Mouse (Mus musculus) layer of hippocampus, adult 8-10 months (tissue): ENCODE results near the gene Slc16a11. TPM values are rescaled to one million over a fixed set of nuclear protein-coding genes. Genes with fewer than 3 reads are reported as not detected.

Experiments
- DNase-seq, 2 experiments: peaks; one replicate each; pipeline ENCODE4 v3.0.0; 2022; ENCODE audit warnings: low spot score in 2 of 2
- microRNA-seq, 2 experiments: library from miRNA; unstranded; fragments of <30 nt; microRNA quantifications; one replicate each; pipeline ENCODE4 v1.2.0; 2022
- total RNA-seq, 4 experiments: library from RNA; stranded (reverse); gene quantifications; 2 replicates each; pipeline ENCODE4 v1.2.4; 2022

The Slc16a11 gene
- total RNA-seq, 4 experiments from 2014 or later, result 35.6 to 44.8 (median 42.1) TPM

DNA sequence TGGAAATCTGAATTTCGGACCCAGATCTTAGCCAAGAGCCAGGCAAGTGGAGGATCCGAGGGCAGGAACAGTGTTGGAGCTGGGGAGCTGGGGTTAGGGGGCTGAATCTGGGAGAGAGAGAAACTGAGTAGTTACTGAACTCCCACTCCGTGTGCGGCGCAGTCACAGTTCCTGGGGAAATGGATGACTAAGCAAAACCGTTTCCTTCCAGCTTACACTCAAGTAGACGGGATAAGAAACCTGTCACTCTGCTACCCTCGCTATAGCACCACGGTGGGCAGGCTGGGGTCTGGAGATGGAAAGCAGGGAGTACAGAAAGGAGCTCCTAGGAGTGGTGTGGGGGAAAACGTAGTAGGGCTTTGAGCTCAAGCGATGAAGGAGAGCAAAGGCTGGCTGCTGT is 37.6 kb downstream of the Slc16a11 start:
- no peak for DNase-seq

DNA sequence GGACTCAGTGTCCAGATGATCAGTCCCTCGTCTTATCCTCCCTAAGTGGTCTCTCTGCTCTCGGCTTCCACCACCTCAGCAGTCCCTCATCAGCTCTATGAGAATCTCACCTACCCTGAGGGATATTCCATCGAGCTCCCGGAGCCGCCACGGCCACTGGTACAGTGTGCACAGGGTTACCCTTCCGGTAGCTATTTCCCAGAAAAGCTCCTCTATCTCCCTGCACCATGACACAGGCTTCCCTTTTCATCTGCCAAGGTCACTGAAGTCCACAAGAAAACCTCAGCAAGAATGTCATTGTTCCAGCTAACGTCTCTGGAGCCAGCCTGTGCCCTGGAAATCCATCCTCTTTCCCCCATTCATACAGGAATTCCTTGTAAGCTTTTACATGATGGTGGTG is 39.3 kb downstream of the Slc16a11 start:
- DNase-seq, result no peak

DNA sequence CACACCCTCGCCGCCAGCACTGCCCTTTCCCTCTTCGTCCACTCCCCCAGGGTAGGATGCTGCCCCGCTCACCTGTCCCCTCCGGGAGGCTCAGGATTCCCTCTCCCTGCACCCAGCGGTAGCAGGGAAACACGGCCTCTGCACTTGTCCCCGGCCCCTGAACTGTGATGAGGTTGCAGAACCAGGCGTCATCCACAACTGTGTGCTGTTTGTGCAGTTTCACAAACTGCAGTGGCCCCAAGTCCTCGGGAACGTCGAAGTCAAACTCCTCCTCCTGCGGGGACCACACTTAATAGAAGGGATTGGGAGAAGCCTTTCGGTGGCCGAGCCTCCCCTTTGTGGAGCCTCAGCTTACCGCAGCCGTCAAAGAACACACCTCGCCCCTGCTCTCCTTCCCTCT is 41.8 kb downstream of the Slc16a11 start:
- no peak for DNase-seq

DNA sequence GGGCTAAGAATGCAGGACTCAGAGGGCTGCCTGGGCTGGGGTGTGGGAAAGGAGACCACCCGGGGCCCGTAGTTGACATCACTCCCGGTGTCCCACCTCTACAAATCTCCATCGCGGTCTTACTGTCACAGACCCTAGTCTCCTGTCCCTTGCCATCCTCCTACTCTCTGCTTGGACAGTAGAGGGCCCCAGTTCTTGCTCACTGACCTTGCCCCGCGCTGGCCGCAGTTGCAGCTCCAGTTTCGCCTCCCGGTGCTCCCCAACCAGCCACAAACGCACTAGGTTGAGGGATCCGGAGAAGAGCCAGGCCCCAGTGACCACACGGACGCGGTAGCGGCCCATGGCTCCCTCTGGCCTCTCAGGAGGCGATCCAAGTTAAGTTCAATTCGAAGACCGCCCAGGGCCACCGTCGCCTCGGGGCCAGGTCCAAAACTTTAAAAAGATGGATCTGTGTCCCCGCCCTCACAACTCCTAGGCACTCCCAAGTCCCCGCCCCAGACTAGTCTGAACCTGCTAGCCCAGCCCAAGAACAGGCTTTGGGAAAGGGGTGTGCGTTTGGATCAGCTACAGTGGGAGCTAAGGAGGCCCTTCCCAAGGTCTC is 42.5 kb downstream of the Slc16a11 start, which contains the start of gene Alox12:
TSS of gene Alox12 (minus strand) at position 423 of the 601 bp plus-strand sequence.
- DNase-seq, result no peak

DNA sequence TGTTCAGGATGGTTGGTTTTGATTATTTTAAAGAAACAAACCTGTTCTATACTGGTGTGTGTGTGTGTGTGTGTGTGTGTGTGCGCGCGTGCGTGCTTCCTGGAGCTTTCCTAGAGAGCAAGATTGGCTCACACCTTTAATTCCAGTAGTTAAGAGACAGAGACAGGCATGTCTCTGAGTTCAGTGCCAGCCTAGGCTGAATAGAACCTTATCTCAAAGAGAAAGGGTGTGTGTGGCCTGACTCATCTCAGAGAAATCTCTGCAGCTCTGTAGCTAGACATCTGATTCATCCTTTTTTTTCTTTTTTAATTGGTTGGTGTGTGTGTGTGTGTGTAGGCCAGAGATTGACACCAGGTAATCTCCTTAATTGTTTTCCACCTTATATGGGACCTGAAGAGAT is 46.5 kb downstream of the Slc16a11 start:
- DNase-seq, result no peak

DNA sequence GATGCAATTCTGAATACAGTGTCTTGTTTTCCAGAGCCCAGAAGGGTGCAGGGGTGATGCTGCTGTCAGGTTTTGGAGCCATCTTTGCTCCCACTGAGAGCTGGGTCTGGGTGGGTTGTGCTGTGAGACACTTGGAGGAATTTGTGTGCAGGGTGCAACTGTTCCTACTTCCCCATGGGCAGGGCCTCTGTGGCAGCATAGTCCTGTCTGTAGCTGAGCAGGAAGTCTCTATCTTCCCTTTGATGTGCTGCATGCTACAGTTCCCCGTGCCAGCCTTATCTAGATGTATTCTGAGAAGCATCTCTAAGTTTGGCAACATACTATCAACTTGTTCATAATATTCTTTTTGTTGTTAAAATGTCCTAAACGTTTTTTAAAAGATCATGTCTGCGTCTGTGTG is 52.7 kb downstream of the Slc16a11 start:
- DNase-seq, result no peak

DNA sequence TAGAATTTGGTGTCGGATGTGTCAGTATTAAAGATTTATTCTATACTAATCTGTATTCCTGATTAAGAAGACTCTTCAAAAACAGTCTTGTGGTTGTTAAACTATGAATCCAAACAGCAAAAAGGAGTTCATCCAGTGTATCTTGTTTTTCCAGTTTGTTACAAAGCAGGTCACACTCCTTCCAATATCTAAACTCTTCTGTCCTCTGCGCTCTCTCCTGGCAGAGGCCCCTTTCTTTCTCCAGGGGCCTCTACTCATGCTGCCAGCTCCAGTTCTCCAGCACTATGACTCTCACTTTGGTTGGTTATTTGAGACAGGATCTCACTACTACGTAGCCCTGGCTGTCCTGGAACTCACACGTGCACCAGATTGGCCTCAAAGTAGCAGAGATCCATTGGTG is 53.3 kb downstream of the Slc16a11 start:
- DNase-seq, result no peak

Small RNA genes within 50 kb of the gene (microRNA-seq; reads per million reads assigned to microRNA genes)
- gene Mir195a, result 781 to 8,987 reads per million in 2 experiments
- gene Mir497, result 0 reads per million in 2 experiments
- gene Mir497b, result 0 reads per million in 2 experiments

Other genes with a start within 250 kb of the Slc16a11 start
- not detected for gene Cldn7, start 248.0 kb upstream of the Slc16a11 start, total RNA-seq
- 100 to 1,000 TPM; 108 to 123 (median 119) TPM for gene Ctdnep1, start 231.6 kb upstream of the Slc16a11 start, total RNA-seq
- 10 to 100 TPM; 69.7 to 96.0 (median 77.7) TPM for gene Elp5, start 230.2 kb upstream of the Slc16a11 start, total RNA-seq
- gene Gabarap, start 221.6 kb upstream of the Slc16a11 start, total RNA-seq, result 100 to 1,000 TPM; 232 to 255 (median 246) TPM
- 10 to 100 TPM; 45.2 to 59.7 (median 49.7) TPM for gene Phf23, start 217.0 kb upstream of the Slc16a11 start, total RNA-seq
- 10 to 100 TPM; 35.4 to 54.0 (median 41.6) TPM for gene Dvl2, start 212.2 kb upstream of the Slc16a11 start, total RNA-seq
- 10 to 100 TPM; 60.3 to 69.1 (median 64.8) TPM for gene Acadvl, start 197.3 kb upstream of the Slc16a11 start, total RNA-seq
- 100 to 1,000 TPM; 730 to 858 (median 789) TPM for gene Dlg4, start 195.8 kb upstream of the Slc16a11 start, total RNA-seq
- gene Asgr1, start 158.7 kb upstream of the Slc16a11 start, total RNA-seq, result 1 to 10 TPM in 1 of 4 experiments, under 1 TPM in 3; 0.79 to 3.0 (median 0.90) TPM
- under 1 TPM in 1 of 4 experiments, not detected in 3; 0.32 TPM for gene Asgr2, start 120.1 kb upstream of the Slc16a11 start, total RNA-seq
- gene Mgl2, start 82.4 kb upstream of the Slc16a11 start, total RNA-seq, result 1 to 10 TPM in 1 of 4 experiments, under 1 TPM in 2, not detected in 1; 0.45 to 1.9 (median 0.52) TPM
- gene Clec10a, start 56.6 kb upstream of the Slc16a11 start, total RNA-seq, result 1 to 10 TPM; 1.1 to 1.8 (median 1.4) TPM
- gene Slc16a13, start 8.3 kb downstream of the Slc16a11 start, total RNA-seq, result 1 to 10 TPM; 6.5 to 9.5 (median 7.4) TPM
- 1 to 10 TPM in 1 of 4 experiments, under 1 TPM in 3; 0.91 to 1.9 (median 0.95) TPM for gene Bcl6b, start 17.0 kb downstream of the Slc16a11 start, total RNA-seq
- 10 to 100 TPM; 39.3 to 45.7 (median 42.6) TPM for gene 0610010K14Rik, start 25.2 kb downstream of the Slc16a11 start, total RNA-seq
- gene Gm21988, start 27.1 kb downstream of the Slc16a11 start, total RNA-seq, result 1 to 10 TPM; 2.5 to 8.6 (median 3.5) TPM
- gene Rnasek, start 27.1 kb downstream of the Slc16a11 start, total RNA-seq, result 100 to 1,000 TPM; 203 to 263 (median 244) TPM
- gene Alox12, start 42.6 kb downstream of the Slc16a11 start, total RNA-seq, result under 1 TPM; 0.17 to 0.41 (median 0.37) TPM
- under 1 TPM in 3 of 4 experiments, not detected in 1; 0.18 to 0.38 (median 0.18) TPM for gene Alox12e, start 109.9 kb downstream of the Slc16a11 start, total RNA-seq
- gene Alox15, start 139.3 kb downstream of the Slc16a11 start, total RNA-seq, result under 1 TPM in 2 of 4 experiments, not detected in 2; 0.45 to 0.61 TPM
- 10 to 100 TPM; 32.8 to 35.6 (median 33.8) TPM for gene Pelp1, start 197.3 kb downstream of the Slc16a11 start, total RNA-seq
- gene Arrb2, start 219.9 kb downstream of the Slc16a11 start, total RNA-seq, result 100 to 1,000 TPM in 2 of 4 experiments, 10 to 100 TPM in 2; 97.4 to 116 (median 101) TPM
- gene Med11, start 239.2 kb downstream of the Slc16a11 start, total RNA-seq, result 10 to 100 TPM; 10.6 to 16.9 (median 15.2) TPM
- gene Zmynd15, start 246.7 kb downstream of the Slc16a11 start, total RNA-seq, result 1 to 10 TPM in 2 of 4 experiments, under 1 TPM in 2; 0.45 to 2.0 (median 1.1) TPM
- gene Cxcl16, start 247.2 kb downstream of the Slc16a11 start, total RNA-seq, result 1 to 10 TPM; 1.4 to 6.7 (median 3.5) TPM